Mouse (Mus musculus) Muller cell, postnatal 12 days (primary cell): ENCODE results near the gene Hdac4.
A peak's percentile ranks its signal among the peaks of the same experiment; 100 is the strongest.

Experiments used
- DNase-seq: peaks from one replicate; pipeline ENCODE4 v3.0.0-alpha.2; 2015; ENCODE audit errors: inconsistent ontology term

The Hdac4 gene

GRCm38 (mm10) chr1:92061198-92062073, 134.1 kb downstream of the Hdac4 start:
- DNase-seq = peak; percentile 65

GRCm38 (mm10) chr1:92060532-92061064, 134.9 kb downstream of the Hdac4 start:
- no peak for DNase-seq

- DNase-seq = no peak
These were observed 135.9 kb downstream of the Hdac4 start for GRCm38 (mm10) chr1:92059571-92059970.

- DNase-seq = no peak
These were observed 136.6 kb downstream of the Hdac4 start for GRCm38 (mm10) chr1:92058731-92059425.

- no peak for DNase-seq
These were observed 138.4 kb downstream of the Hdac4 start for GRCm38 (mm10) chr1:92057068-92057467.

- no peak for DNase-seq
These were observed 140.3 kb downstream of the Hdac4 start for GRCm38 (mm10) chr1:92055149-92055548.

GRCm38 (mm10) chr1:92052190-92052589, 143.3 kb downstream of the Hdac4 start:
- no peak for DNase-seq

- DNase-seq = no peak
These were observed 143.9 kb downstream of the Hdac4 start for GRCm38 (mm10) chr1:92051489-92052062.

GRCm38 (mm10) chr1:92050992-92051391, 144.5 kb downstream of the Hdac4 start:
- DNase-seq = no peak

- DNase-seq = no peak
These were observed 144.9 kb downstream of the Hdac4 start for GRCm38 (mm10) chr1:92050566-92050965.

- no peak for DNase-seq
These were observed 146.8 kb downstream of the Hdac4 start for GRCm38 (mm10) chr1:92048415-92049354.

GRCm38 (mm10) chr1:92045671-92046070, 149.8 kb downstream of the Hdac4 start:
- no peak for DNase-seq

GRCm38 (mm10) chr1:92044868-92045267, 150.6 kb downstream of the Hdac4 start:
- DNase-seq = no peak

GRCm38 (mm10) chr1:92043989-92044388, 151.5 kb downstream of the Hdac4 start:
- no peak for DNase-seq

- DNase-seq = peak; percentile 55
These were observed 153.4 kb downstream of the Hdac4 start for GRCm38 (mm10) chr1:92042126-92042525.

GRCm38 (mm10) chr1:92041290-92041689, 154.2 kb downstream of the Hdac4 start:
- DNase-seq = no peak

GRCm38 (mm10) chr1:92038714-92039113, 156.8 kb downstream of the Hdac4 start:
- no peak for DNase-seq

GRCm38 (mm10) chr1:92037039-92037438, 158.5 kb downstream of the Hdac4 start:
- DNase-seq = no peak

- DNase-seq = peak; percentile 47
These were observed 159.7 kb downstream of the Hdac4 start for GRCm38 (mm10) chr1:92035770-92036169.

GRCm38 (mm10) chr1:92034247-92034646, 161.3 kb downstream of the Hdac4 start:
- no peak for DNase-seq

- no peak for DNase-seq
These were observed 162.0 kb downstream of the Hdac4 start for GRCm38 (mm10) chr1:92033463-92033862.
